In genomic region chr2:131910847-131911246, GRCm38 (mm10) we compare ENCODE assay signal across 8 mouse cellular contexts. TPM values are rescaled to one million over a fixed set of nuclear protein-coding genes. Genes with fewer than 3 reads are reported as not detected.
DNase-seq lines count a peak whose midpoint lies in the region; ATAC-seq and TF ChIP-seq lines count a peak whose summit lies in the region.

No protein-coding gene starts in this region.

- peak overlapping the region; percentile 66 for H3K4me2 ChIP-seq in heart, embryonic 15.5 days
- peak overlapping the region; percentile 68 for H3K4me2 ChIP-seq in hindbrain, embryonic 12.5 days (replicated peaks)
- H3K4me2 ChIP-seq in midbrain, embryonic 14.5 days (ENCODE audit: low read length), result peak overlapping the region; percentile 67

- no peak for TF ChIP-seq CTCF in cortical plate, adult 2 months (IDR thresholded peaks at IDR 0.05; ENCODE audit: extremely low read depth, insufficient read depth, low read length)

- WGBS in heart, embryonic 15.5 days, result 68% methylated on average over 2 of the region's 2 CpGs
- WGBS in hindbrain, embryonic 12.5 days, result 57% methylated on average over 2 of the region's 2 CpGs
- 54% methylated on average over 2 of the region's 2 CpGs for WGBS in midbrain, embryonic 14.5 days

- no peak for DNase-seq in heart, postnatal 4 days
- no peak for DNase-seq in midbrain, embryonic 14.5 days
- no peak for DNase-seq in spleen, postnatal 14 days (ENCODE audit: low spot score in 2 of 2)
- DNase-seq in retina, embryonic 14.5 days (ENCODE audit: low spot score), result no peak
- DNase-seq in kidney, postnatal 25 days, result no peak

- H3K9ac ChIP-seq in heart, embryonic 15.5 days, result peak overlapping the region; percentile 70; the same call in 1 of the 2 replicates
- no peak overlapping the region for H3K9ac ChIP-seq in hindbrain, embryonic 12.5 days
- peak overlapping the region; percentile 95 for H3K9ac ChIP-seq in midbrain, embryonic 14.5 days (replicated peaks; ENCODE audit: low read length)

- no peaks in the 10 kb centered on the region for H3K27me3 ChIP-seq in heart, embryonic 15.5 days
- H3K27me3 ChIP-seq in hindbrain, embryonic 12.5 days, result no peaks in the 10 kb centered on the region
- no peaks in the 10 kb centered on the region for H3K27me3 ChIP-seq in midbrain, embryonic 14.5 days (ENCODE audit: control insufficient read depth, insufficient read depth, low read length)

- TF ChIP-seq POLR2A in cortical plate, adult 2 months (IDR thresholded peaks at IDR 0.05; ENCODE audit: extremely low read depth, insufficient read depth, low read length), result no peak

- H3K27ac ChIP-seq in heart, embryonic 15.5 days, result no peak overlapping the region
- H3K27ac ChIP-seq in cortical plate, adult 2 months (ENCODE audit: insufficient read depth, low read length), result no peak overlapping the region
- no peak overlapping the region for H3K27ac ChIP-seq in hindbrain, embryonic 12.5 days
- no peak overlapping the region for H3K27ac ChIP-seq in midbrain, embryonic 14.5 days (replicated peaks; ENCODE audit: low read depth, low read length)

- no peaks in the 10 kb centered on the region for H3K9me3 ChIP-seq in heart, embryonic 15.5 days (replicated peaks)
- no peaks in the 10 kb centered on the region for H3K9me3 ChIP-seq in hindbrain, embryonic 12.5 days (replicated peaks)
- no peaks in the 10 kb centered on the region for H3K9me3 ChIP-seq in midbrain, embryonic 14.5 days (ENCODE audit: control insufficient read depth, low read length)

- no peak for ATAC-seq in heart, embryonic 15.5 days (replicated peaks; ENCODE audit: insufficient number of reproducible peaks, insufficient read depth, low FRiP score, low read depth)
- ATAC-seq in hindbrain, embryonic 12.5 days (ENCODE audit: low FRiP score), result no peak
- ATAC-seq in midbrain, embryonic 14.5 days (ENCODE audit: low FRiP score, low TSS enrichment), result no peak

- H3K4me1 ChIP-seq in heart, embryonic 15.5 days (replicated peaks), result peaks cover 36% of the 10 kb centered on the region
- H3K4me1 ChIP-seq in cortical plate, adult 2 months (ENCODE audit: control insufficient read depth, insufficient read depth, low read length), result peaks cover 9% of the 10 kb centered on the region; the same call in 1 of the 2 replicates
- H3K4me1 ChIP-seq in hindbrain, embryonic 12.5 days, result peaks cover 18% of the 10 kb centered on the region
- peaks cover 17% of the 10 kb centered on the region for H3K4me1 ChIP-seq in midbrain, embryonic 14.5 days (ENCODE audit: control insufficient read depth, insufficient read depth, low read length)

- H3K36me3 ChIP-seq in heart, embryonic 15.5 days, result 0 out of 2 replicates have a peak, but pooled peaks cover 8% of the 10 kb centered on the region
- no peaks in the 10 kb centered on the region for H3K36me3 ChIP-seq in hindbrain, embryonic 12.5 days
- H3K36me3 ChIP-seq in midbrain, embryonic 14.5 days (ENCODE audit: control insufficient read depth, insufficient read depth, low read length), result peaks cover 5% of the 10 kb centered on the region; the same call in 1 of the 2 replicates

- H3K4me3 ChIP-seq in heart, embryonic 15.5 days, result peak overlapping the region; percentile 62
- peak overlapping the region; percentile 96 for H3K4me3 ChIP-seq in cortical plate, adult 2 months (ENCODE audit: insufficient read depth, low read length)
- H3K4me3 ChIP-seq in hindbrain, embryonic 12.5 days, result peak overlapping the region; percentile 62
- peak overlapping the region; percentile 75 for H3K4me3 ChIP-seq in midbrain, embryonic 14.5 days (replicated peaks; ENCODE audit: low read depth, low read length)

RNA-seq across cellular contexts. Expression of gene Prn, which starts 1.1 kb away (rescaled TPM):
- polyA plus RNA-seq in heart, embryonic 15.5 days (2015; fragmentation: Nextera tagmentation; extraction: Ambion mirVana), result 0.22 TPM in 1 of 2 replicates, not detected in the other
- 1 to 10 TPM in 1 of 2 experiments, not detected in 1; 2.9 TPM for total RNA-seq in heart, postnatal 4 days (2021)
- polyA plus RNA-seq in cortical plate, adult 2 months (2012; rRNA removed), result not detected in 2 replicates
- polyA plus RNA-seq in hindbrain, embryonic 12.5 days (2016; fragmentation: Nextera tagmentation; extraction: Ambion mirVana), result not detected in 2 replicates
- polyA plus RNA-seq in midbrain, embryonic 14.5 days (2014; fragmentation: Nextera tagmentation; extraction: Ambion mirVana), result not detected in 2 replicates

RNA-seq across cellular contexts. Expression of gene Prnp, which starts 1.1 kb away (rescaled TPM):
- 95.1 and 106 TPM in 2 replicates for polyA plus RNA-seq in heart, embryonic 15.5 days (2015; fragmentation: Nextera tagmentation; extraction: Ambion mirVana)
- total RNA-seq in heart, postnatal 4 days (2021), result 10 to 100 TPM; 83.1 to 85.9 TPM
- polyA plus RNA-seq in cortical plate, adult 2 months (2012; rRNA removed), result 704 and 765 TPM in 2 replicates
- 62.9 and 69.2 TPM in 2 replicates for polyA plus RNA-seq in hindbrain, embryonic 12.5 days (2016; fragmentation: Nextera tagmentation; extraction: Ambion mirVana)
- 97.3 and 118 TPM in 2 replicates for polyA plus RNA-seq in midbrain, embryonic 14.5 days (2014; fragmentation: Nextera tagmentation; extraction: Ambion mirVana)

RNA-seq across cellular contexts. Expression of gene Prnd, which starts 39.8 kb away (rescaled TPM):
- 25.9 and 28.0 TPM in 2 replicates for polyA plus RNA-seq in heart, embryonic 15.5 days (2015; fragmentation: Nextera tagmentation; extraction: Ambion mirVana)
- 10 to 100 TPM; 17.6 to 22.9 TPM for total RNA-seq in heart, postnatal 4 days (2021)
- polyA plus RNA-seq in cortical plate, adult 2 months (2012; rRNA removed), result 0.40 and 0.46 TPM in 2 replicates
- polyA plus RNA-seq in hindbrain, embryonic 12.5 days (2016; fragmentation: Nextera tagmentation; extraction: Ambion mirVana), result 11.6 and 13.3 TPM in 2 replicates
- 6.4 and 14.1 TPM in 2 replicates for polyA plus RNA-seq in midbrain, embryonic 14.5 days (2014; fragmentation: Nextera tagmentation; extraction: Ambion mirVana)

RNA-seq across cellular contexts. Expression of gene Erv3, which starts 51.3 kb away (rescaled TPM):
- not detected in 2 replicates for polyA plus RNA-seq in heart, embryonic 15.5 days (2015; fragmentation: Nextera tagmentation; extraction: Ambion mirVana)
- total RNA-seq in heart, postnatal 4 days (2021), result not detected
- 0.17 and 0.28 TPM in 2 replicates for polyA plus RNA-seq in cortical plate, adult 2 months (2012; rRNA removed)
- polyA plus RNA-seq in hindbrain, embryonic 12.5 days (2016; fragmentation: Nextera tagmentation; extraction: Ambion mirVana), result not detected in 2 replicates
- not detected in 2 replicates for polyA plus RNA-seq in midbrain, embryonic 14.5 days (2014; fragmentation: Nextera tagmentation; extraction: Ambion mirVana)
